Mouse (Mus musculus) CH12F3 (cell line): ENCODE measurements around the gene Arih1.

Experiments
- in situ Hi-C: fragments of 300-500 bp; cut with MboI; formaldehyde crosslinking; loops from 2 replicates; pipeline ENCODE4 v1.14.3; 2020; ENCODE audit warnings: low sequenced_read_pairs

Gene Arih1

DNA sequence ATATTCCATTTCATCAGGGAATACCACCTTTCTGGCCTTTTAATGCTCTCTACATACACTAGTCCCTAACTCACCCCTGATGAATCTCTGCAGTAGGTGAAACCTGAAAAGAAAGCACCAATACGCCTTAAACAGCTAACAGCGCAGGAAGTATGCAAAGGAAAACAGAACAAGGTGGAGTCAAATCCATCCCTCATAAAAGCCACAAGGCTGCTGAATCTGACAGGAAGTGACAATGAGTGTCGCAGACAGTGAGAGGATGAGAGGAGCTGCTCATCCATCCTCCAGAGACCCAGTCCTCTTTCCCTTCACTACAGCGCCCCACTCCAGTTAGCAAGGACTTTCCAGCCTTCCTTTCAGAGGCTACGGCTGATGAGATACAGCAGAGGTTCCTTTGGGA, 148.0 kb downstream of the Arih1 start:
- in situ Hi-C loops = no loop called here
